Mouse (Mus musculus) embryonic facial prominence, embryonic 14.5 days (tissue): ENCODE measurements around the gene Amelx. TPM values are rescaled to one million over a fixed set of nuclear protein-coding genes. Genes with fewer than 3 reads are reported as not detected.

ENCODE experiments used
- ATAC-seq: fragments of 200-750 bp; cut with Nextera tagmentation; 2 replicates; pipeline ENCODE4 v1.8.0; 2017; ENCODE audit warnings: low read depth, moderate number of reproducible peaks, moderate TSS enrichment
- DNase-seq: peaks from one replicate; pipeline ENCODE4 v3.0.0-alpha.2; 2015; ENCODE audit warnings: low spot score
- H3K27ac ChIP-seq: fragments of 300-500 bp; sonication (generic); replicated peaks from 2 replicates; pipeline ENCODE4 v1.5.1; 2014; ENCODE audit warnings: low read depth, mild to moderate bottlenecking, low read length, moderate library complexity
- H3K27me3 ChIP-seq: fragments of 300-500 bp; sonication (generic); replicated peaks from 2 replicates; pipeline ENCODE4 v1.6.1; 2014; ENCODE audit warnings: low read length; ENCODE audit not compliant: control insufficient read depth, insufficient read depth
- H3K36me3 ChIP-seq: fragments of 300-500 bp; sonication (generic); 2 replicates; pipeline ENCODE4 v1.6.1; 2014; ENCODE audit warnings: low read length, mixed read lengths; ENCODE audit not compliant: control insufficient read depth, insufficient read depth
- H3K4me1 ChIP-seq: fragments of 300-500 bp; sonication (generic); 2 replicates; pipeline ENCODE4 v1.6.1; 2014; ENCODE audit warnings: antibody characterized with exemption, low read length; ENCODE audit not compliant: control insufficient read depth, insufficient read depth
- H3K4me2 ChIP-seq: fragments of 300-500 bp; sonication (generic); 2 replicates; pipeline ENCODE4 v1.6.1; 2014; ENCODE audit warnings: low read depth, mild to moderate bottlenecking, low read length, moderate library complexity, mixed read lengths
- H3K4me3 ChIP-seq: fragments of 300-500 bp; sonication (generic); 2 replicates; pipeline ENCODE4 v1.5.1; 2014; ENCODE audit warnings: low read depth, mild to moderate bottlenecking, low read length
- H3K9ac ChIP-seq: fragments of 300-500 bp; sonication (generic); 2 replicates; pipeline ENCODE4 v1.6.1; 2014; ENCODE audit warnings: low read depth, mild to moderate bottlenecking, low read length, moderate library complexity, mixed read lengths
- H3K9me3 ChIP-seq: fragments of 300-500 bp; sonication (generic); 2 replicates; pipeline ENCODE4 v1.6.1; 2016; ENCODE audit warnings: low read length; ENCODE audit not compliant: control insufficient read depth
- WGBS: fragments of 180-500 bp; shearing (Covaris S2); extraction: QIAGEN DNeasy Blood & Tissue Kit; methylation state at CpG from one replicate; pipeline ENCODE4 v1.1.7; 2014; 5-methylcytosine and 5-hydroxymethylcytosine counted together
- polyA plus RNA-seq: library from polyadenylated mRNA; unstranded; fragments of >200 nt; fragmentation: Nextera tagmentation; extraction: Ambion mirVana; gene quantifications from 2 replicates; pipeline ENCODE4 v1.2.1, GENCODE M21; 2014

Gene Amelx
- polyA plus RNA-seq, 1 experiment from 2014 or later: not detected

GRCm38 (mm10) chrX:169140467-169140866 lies 46.5 kb downstream of the Amelx start:
- Histone ChIP-seq H3K4me3 (no peak overlapping the region), H3K9ac (no peak overlapping the region), H3K27ac (no peak overlapping the region), H3K9me3 (no peaks in the 10 kb centered on the region), H3K27me3 (no peaks in the 10 kb centered on the region), H3K4me1 (no peaks in the 10 kb centered on the region), H3K4me2 (no peak overlapping the region), H3K36me3 (no peaks in the 10 kb centered on the region)
- DNase-seq (no peak), ATAC-seq (no peak)
- WGBS: 86% methylated on average over 9 of the region's 9 CpGs

GRCm38 (mm10) chrX:169139758-169140157 lies 47.2 kb downstream of the Amelx start:
- H3K9ac ChIP-seq: no peak overlapping the region
- 79% methylated on average over 6 of the region's 7 CpGs for WGBS
- no peaks in the 10 kb centered on the region for H3K27me3 ChIP-seq
- no peak overlapping the region for H3K4me2 ChIP-seq
- H3K27ac ChIP-seq: no peak overlapping the region
- ATAC-seq (no peak), DNase-seq (no peak)
- H3K36me3 ChIP-seq: no peaks in the 10 kb centered on the region
- H3K4me1 ChIP-seq: no peaks in the 10 kb centered on the region
- no peaks in the 10 kb centered on the region for H3K9me3 ChIP-seq
- no peak overlapping the region for H3K4me3 ChIP-seq

Other genes with a start within 250 kb of the Amelx start
- gene Hccs, start 133.2 kb upstream of the Amelx start, polyA plus RNA-seq: 35.8 and 36.9 TPM in 2 replicates